Mouse (Mus musculus) T-cell, adult 2 months (primary cell): ENCODE measurements around the gene Hspa5.
"Not testable (repeated sequence)": the region's sequence is repeated elsewhere in the genome, so short reads cannot be mapped to it uniquely, and the experiment has no call there.

Experiments used
- DNase-seq: peaks from one replicate; pipeline ENCODE4 v3.0.0; 2022; ENCODE audit warnings: low spot score

The Hspa5 gene

DNA sequence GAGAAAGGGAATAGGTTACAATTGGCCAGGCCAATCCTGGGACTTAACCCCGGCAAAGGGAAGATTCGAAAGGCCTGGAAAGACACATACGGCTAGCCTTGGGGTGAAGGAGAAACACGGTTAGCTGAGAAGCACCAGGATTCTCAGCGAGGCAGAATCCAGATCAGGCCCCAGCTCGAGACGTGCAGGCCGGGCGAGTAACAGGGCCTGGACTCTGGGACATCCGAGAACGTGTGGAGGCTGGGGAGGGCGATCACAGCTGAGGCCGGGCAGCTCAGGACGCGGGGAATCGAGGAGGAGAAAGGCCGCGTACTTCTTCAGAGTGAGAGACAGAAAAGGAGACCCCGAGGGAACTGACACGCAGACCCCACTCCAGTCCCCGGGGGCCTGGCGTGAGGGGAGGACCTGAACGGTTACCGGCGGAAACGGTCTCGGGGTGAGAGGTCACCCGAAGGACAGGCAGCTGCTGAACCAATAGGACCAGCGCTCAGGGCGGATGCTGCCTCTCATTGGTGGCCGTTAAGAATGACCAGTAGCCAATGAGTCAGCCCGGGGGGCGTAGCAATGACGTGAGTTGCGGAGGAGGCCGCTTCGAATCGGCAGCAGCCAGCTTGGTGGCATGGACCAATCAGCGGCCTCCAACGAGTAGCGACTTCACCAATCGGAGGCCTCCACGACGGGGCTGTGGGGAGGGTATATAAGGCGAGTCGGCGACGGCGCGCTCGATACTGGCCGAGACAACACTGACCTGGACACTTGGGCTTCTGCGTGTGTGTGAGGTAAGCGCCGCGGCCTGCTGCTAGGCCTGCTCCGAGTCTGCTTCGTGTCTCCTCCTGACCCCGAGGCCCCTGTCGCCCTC lies at the start of gene Hspa5:
Gene Hspa5 (plus strand): TSS at position 603 of the 859 bp plus-strand sequence.
- DNase-seq, result peak; percentile 100

DNA sequence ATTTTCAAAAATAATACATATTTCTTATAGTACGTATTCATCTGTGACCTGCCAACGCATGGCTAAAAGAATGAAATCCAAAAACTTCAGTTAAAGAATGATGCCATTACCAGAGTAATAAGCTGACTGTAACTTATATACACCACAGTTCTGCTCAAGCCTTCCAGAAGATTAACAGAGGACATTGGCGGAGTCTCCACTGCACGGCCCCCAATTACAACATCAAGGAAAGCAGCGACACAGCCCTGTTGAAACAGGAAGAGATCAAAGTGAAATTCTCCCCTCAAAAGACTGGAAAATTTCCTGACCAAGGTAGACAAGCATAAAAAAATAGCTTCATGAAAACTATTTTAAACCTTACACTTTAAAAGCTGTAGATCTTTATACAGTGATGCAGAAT lies 46.5 kb upstream of the Hspa5 start:
- DNase-seq, result no peak

DNA sequence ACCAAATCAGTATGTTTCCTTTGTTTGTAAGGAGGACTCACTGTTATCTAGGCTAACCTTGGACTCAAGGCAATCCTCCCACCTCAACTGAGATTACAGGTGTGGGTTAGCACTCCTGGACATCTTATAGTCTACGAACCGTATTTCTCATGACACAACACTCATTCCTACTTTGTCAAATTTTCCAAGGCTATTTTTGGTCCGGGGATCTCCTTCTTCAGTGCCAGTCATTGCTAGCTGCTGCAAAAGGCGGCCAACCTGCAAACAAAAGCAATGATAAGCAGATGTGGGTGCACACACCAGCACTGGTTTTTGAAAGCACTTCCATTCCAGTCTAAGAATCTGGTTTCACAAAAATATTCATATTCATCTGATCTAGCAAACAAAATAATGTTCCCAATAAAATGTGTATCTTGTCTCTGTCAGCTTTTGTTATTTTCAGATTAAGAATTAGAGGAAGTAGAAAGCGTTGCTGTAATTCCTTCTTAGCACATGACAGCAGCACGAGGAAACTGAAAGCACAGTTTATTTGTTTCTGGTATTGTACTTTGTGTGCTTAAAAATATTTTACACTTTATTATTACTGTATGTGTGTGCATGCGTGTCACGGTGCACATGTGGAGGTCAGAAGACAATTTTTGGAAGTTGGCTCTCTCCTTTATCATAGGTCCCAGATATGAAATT lies 44.6 kb upstream of the Hspa5 start:
- no peak for DNase-seq

DNA sequence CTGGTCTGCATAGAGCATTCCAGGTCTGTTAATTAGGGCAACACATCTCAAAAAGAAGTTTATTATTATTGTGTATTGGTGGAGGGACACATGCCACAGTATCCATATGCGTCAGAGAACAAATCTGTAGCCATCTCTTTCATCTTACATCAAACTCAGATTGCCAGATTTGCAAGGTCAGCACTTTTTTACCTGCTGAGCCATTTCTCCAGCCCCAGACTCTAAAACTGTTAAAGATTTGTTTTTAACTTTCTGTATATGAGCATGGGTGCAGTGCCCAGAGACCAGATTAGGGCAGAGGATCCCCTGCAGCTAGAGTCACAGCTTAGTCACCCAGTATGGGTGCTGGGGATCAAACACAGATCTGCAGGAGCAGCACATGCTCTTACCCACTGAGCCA lies 35.1 kb upstream of the Hspa5 start:
- no peak for DNase-seq

DNA sequence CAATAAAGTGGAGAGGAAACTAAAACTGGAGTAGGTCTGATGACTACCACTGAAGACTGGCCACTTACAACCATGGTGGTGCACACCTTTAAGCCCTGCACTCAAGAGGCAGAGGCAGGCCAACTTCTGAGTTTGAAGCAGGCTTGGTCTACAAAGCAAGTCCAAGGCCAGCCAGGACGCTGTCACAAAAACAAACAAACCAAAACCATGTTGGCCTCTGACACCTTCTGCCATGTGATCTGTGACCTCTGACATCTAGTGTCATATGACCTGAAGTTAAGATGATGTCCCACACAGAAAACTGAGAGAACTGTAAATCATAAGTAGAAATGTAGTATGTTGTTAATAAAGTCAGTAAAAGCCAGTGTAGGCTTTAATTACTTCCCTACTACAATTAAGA lies 33.9 kb upstream of the Hspa5 start:
- DNase-seq, result no peak

DNA sequence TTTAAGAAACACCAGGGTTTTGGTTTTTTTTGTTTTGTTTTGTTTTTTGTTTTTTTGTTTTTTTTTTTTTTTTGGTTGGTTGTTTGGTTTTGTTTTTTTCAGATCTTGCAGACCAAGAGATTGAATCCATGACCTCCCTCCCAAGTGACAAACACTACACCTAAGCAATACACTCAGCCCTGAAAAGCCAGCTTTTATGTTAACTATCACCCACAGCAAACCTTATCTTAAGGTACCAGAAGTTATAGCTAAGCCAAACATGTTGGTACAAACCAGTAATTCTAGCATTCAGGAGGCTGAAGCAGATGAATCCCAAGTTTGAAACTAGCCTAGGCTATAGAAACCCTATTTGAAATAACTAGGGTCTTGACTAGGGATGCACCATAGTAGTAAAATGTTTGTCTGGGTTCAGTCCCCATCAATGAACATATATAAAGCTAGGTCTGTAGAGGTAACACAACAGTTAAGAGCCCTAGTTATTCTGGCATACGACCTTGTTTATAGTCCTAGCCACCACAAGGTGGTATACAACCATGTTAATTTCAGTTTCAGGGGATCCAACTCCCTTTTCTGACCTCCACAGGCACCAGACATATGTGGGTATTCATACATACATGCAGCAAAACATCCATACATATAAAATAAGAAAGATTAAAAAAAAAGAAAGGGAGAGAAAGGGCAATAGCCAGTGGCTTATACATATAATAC lies 31.9 kb upstream of the Hspa5 start:
- no peak for DNase-seq

DNA sequence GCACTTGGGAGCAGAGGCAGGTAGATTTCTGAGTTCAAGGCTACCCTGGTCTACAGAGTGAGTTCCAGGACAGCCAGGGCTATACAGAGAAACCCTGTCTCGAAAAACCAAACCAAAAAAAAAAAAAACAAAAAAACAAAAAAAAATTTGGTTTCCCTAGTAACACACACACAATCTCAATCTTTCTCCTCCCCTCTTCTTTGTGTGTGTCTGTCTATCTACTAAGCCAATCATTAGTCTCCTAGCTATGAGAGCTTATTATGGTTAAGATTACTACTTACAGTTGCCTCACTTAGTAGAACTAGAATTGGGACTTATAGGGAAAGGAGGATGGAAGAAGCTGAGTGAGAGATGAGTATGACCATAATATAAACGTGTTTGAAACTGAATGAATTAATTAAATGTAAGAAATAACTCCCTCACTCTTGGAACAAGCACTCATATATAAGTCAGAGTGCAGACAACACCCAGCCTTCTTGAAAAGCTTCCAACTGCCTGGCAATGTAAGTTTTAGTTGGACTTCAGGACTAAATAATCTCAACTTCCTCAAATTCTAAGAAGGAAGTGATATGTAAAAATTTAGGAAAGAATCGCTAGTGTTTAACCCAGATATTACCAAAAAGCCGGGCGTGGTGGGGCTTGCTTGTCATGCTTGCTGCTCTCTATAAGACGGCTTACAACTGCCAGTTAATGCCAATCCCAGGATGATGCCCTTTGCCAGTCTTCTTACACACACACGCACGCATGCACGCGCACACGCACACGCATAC lies 30.2 kb upstream of the Hspa5 start:
- no peak for DNase-seq

DNA sequence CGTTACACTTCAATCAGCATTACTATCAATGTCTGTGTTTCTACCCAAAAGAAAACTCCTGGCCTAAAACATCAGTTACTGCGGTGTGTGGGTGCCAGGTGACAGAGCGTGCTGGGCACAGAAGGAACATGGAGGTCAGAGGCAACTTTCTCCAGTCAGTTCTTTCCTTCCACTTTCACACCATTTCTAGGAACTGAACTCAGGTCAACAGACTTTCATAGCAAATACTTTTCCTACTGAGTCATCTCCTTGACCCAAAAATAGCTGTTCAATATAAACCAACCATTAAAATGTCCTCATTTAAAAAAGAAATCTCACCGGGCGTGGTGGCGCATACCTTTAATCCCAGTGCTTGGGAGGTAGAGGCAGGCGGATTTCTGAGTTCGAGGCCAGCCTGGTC lies 29.1 kb upstream of the Hspa5 start:
- DNase-seq, result no peak

DNA sequence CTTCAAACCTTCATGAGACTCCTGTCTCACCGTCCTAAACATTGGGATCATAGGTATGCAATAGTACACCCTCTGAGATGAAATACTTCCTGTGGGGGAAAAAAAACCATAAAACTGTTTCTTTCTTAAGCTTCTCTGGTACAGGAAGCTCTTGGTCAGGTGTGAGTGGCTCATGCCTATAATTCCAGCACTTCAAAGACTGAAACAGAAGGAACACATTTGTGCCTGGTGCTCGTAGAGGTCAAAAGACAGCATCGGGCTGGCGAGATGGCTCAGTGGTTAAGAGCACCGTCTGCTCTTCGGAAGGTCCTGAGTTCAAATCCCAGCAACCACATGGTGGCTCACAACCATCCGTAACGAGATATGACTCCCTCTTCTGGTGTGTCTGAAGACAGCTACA lies 27.3 kb upstream of the Hspa5 start:
- DNase-seq, result peak; percentile 21

DNA sequence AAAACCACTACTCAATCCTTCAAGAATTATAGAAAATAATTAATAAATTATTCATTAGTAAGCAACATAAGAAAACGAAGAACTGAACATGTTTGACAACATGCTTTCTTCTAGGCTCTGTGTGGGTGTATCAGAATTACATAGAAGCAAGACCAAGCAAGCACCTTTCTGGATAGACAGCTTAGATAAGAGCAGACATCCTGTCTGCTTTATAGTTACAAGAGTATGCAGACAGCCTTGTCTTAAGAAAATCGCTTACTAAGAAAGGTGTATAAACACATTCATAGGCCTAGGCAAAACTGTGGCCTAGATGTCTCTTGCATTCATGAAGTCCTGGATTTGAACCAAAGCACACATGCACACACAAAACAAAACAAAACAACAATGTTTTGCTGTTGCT lies 26.1 kb upstream of the Hspa5 start:
- no peak for DNase-seq

DNA sequence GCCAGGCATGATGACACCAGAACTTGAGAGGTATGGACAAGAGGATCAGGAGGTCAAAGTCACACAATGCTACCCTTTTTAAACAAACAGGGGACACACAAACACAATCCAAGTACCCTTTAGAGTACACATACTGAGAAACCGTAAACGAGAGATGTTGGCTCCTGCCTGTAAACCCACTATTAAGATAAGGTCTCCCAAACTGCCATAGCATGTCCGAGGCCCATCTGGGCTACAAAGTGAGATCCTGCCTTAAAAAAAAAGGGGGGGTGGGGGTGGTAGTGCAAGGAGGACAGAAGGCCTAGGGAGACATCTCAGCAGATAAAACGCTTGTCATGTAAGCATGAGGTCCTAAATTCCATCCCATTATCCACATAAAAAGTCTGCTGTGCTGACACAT lies 23.3 kb upstream of the Hspa5 start:
- no peak for DNase-seq

DNA sequence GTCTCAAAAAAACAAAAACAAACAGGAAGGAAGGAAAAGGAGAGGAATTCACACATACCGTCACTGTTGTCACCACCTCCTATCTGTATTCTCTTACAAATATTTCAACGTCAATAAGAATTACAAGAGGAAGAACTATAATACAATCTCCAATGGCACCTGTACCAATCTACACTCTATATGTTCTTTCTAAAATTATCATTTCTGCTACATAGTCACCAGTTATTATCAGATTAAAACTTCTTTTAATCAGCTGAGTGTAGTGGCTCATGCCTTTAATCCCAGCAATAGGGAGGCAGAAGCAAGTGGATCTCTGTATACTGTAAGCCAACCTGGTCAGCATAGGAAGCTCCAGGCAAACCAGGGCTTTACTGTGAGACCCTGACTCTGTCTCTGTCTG lies 21.5 kb upstream of the Hspa5 start:
- DNase-seq, result no peak

DNA sequence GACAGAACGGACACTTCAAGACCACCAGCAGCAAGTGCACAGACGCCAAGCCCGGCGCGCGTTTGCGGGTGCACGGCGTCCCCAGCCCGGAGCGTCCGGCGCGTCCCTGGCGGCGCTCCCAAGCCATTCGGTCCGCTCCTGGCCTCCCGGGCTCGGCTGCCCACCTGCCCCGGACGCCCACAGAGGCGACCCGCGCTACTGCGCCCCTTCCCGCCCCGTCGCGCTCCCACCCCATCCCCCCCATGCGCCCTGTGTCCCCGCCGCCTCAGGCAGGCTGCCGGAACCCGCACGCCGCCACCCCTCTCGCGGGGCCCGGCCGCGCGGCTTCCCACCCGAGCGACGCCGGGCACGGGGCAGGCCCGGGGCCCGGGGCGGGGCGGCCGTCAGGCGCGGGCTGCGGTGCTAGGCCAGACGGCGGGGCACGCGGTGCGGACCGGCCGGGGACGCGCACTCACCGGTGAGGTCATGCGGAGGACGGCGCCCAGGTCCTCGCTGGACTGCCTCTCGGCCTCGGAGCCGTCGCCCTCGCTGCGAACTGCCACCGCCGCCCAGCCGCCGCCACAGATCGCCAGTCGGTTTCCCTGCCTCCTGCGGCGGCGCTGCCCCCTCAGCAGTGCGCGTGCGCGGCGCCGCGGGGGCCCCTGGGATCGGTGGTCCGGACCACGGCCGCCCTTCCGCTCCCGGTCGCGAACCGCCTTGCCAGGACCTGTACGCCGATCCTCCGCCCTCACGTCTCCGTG lies 17.8 kb upstream of the Hspa5 start:
- peak; percentile 77 for DNase-seq

DNA sequence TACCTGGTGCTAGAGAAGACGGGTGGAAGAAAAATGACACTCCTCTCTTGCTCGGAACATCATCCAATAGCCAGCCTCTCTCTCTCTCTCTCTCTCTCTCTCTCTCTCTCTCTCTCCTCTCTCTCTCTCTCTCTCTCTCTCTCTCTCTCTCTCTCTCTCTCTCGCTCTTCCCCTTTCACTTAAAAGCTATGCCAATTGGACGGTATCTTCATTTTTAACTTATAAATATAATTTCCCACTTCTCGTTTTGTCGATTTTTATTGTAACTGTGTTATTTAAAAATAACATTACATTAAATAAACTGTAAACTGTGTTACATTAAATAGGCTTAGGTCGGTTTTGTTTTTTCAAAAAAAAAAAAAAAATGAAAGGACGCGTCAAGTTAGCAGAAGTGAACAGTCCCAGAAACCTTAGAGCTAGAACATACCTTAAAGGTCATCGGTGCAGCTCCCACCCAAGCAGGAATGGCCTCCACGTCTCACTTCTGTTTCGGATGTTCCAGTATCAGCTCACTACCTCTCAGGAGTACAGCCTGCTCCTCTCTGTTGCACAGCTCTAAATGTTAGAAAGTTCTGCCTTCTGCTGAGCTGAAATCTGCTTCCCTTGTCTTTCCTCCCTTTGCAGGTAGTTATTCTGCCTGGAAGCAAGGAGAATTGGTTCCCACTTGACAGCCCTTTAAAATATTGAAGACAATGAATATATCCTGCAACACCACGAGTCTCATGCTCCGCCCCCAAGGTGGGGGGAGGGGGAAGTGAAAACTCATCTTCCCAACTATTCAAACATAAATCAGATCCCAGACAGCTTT lies 17.0 kb upstream of the Hspa5 start, which contains the start of gene Gapvd1:
Gene Gapvd1 (minus strand): TSS at position 682 of the 808 bp plus-strand sequence.
- DNase-seq, result no peak

DNA sequence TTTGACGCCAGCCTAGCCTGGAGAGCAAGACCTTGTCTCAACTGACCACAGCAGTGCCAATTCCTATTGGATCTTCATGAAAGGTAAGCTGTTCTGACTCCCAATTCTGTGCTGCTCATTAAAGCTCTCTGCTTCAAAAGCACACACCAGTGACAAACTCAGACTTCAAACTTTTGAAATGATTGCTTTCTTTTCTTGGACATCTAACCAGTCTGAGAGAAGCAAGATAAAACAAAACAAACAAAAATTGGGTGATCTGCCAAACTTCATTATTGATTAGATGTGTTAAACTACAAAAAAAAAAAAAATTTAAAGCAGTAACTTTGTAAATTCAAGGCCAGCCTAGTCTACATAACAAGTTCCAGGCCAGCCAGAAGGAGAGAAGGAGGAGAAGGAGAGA lies 14.4 kb upstream of the Hspa5 start:
- DNase-seq, result no peak

DNA sequence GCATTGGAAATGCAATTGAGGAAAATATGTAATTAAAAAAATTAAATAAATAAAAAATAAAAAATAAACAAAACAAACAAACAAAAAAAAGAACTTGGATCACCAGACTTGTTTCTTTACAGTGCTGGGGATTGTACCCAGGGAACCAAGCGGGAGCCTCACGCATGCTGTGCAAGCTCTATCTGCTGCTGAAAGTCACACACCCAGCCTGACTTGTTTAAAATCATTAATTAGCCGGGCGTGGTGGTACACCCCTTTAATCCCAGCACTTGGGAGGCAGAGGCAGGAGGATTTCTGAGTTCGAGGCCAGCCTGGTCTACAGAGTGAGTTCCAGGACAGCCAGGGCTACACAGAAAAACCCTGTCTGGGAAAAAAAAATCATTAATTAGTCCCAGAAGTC lies 10.5 kb upstream of the Hspa5 start:
- DNase-seq, result not testable (repeated sequence)

DNA sequence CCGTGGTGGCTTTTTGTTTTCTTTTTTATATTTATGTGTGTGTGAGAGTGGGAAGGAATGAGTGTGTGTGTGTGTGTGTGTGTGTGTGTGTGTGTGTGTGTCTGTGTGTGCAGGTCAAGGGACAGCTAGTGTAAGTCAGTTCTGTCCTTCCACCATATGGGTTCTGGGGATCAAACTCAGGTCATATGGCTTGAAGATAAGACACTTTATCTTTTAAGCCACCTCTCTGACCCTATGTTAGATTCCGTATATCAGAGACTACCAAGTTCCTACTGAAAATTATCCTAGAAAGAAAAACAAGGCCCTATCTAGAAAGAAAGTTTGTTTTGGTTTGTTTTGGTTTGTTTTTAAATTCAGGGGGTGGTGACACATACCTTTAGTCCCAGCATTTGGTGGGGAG lies 9.6 kb upstream of the Hspa5 start:
- DNase-seq, result no peak

DNA sequence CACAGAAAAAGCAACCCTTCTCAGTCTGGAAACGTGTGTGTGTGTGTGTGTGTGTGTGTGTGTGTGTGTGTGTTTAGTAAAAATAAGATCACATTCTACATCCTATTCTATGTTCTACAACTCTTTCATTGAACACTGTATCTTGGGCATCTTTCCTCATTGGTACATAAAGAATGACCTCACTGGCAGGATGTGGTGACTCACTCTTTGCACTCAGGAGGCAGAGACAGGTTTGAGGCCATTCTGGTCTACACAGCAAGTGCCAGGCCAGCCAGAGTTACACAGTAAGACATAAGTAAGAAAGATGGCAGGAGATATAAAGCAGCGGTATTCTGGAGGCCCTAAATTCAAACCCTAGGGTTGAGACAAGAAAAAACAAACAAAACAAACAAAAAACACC lies 8.9 kb upstream of the Hspa5 start:
- DNase-seq, result peak; percentile 18

DNA sequence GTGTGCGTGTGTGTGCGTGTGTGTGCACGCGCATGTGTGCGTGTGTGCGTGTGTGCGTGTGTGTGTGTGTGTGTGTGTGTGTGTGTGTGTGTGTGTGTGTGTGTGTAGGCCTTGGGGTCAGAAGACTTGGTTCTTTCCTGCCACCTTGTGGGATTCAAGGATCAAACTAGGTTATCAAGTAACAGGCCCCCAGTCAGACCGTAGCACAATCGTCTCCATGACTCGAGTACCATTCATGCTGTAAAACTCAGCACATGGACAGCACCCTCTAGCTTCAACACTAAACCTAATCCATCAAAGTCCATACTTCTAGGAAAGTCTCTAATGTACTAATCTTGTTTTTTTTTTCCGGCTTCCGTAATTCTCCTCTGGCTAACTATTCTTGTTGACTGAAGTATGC lies 7.0 kb upstream of the Hspa5 start:
- DNase-seq, result no peak

DNA sequence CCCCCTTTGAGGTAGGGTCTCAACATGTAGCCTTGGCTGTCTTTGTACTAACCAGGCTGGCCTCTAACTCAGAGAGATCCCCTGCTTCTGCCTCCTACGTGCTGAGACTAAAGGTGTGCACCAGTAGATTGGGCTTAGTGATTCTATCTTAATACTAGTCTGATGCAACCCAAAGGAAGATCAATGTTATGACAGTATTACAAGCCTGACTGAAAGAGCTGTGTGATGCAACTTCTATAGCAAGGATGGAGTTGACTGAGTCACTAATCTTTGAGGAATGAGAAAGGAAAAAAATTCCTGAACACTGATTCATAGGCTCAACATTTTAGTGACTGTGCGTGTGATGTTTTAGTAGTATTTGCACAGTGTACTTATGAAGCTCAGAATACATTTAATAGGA lies 1.7 kb upstream of the Hspa5 start:
- no peak for DNase-seq

DNA sequence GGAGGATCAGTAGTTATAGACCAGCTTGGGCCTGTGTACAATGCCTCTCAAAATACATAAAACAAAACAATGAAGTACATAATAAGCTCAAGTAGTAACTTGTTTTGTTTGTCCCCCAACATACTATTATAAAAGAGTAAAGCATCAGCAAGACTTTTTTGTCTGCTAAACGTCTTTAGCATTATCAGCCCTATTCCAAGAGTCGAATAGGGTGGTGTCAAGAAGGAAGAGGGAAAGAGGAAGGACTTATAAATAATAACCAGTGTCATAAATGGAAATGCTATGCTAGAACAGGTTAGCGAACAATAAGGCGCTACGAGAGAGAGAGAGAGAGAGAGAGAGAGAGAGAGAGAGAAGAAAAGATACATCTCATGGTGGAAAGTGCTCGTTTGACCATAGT lies 819 bp upstream of the Hspa5 start:
- DNase-seq, result no peak
